Mouse (Mus musculus): ENCODE data around the gene Cadm2. TPM values are rescaled to one million over a fixed set of nuclear protein-coding genes. Genes with fewer than 3 reads are reported as not detected.

Gene Cadm2
- total RNA-seq, 2 experiments from 2014 or later = 0.39 to 0.60 TPM

- DNase-seq (ENCODE audit: low spot score in 2 of 2) = peak in 1 of 2 experiments; percentile 23
Measured at GRCm38 (mm10) chr16:66768684-66769389, 851.9 kb downstream of the Cadm2 start.

DNA sequence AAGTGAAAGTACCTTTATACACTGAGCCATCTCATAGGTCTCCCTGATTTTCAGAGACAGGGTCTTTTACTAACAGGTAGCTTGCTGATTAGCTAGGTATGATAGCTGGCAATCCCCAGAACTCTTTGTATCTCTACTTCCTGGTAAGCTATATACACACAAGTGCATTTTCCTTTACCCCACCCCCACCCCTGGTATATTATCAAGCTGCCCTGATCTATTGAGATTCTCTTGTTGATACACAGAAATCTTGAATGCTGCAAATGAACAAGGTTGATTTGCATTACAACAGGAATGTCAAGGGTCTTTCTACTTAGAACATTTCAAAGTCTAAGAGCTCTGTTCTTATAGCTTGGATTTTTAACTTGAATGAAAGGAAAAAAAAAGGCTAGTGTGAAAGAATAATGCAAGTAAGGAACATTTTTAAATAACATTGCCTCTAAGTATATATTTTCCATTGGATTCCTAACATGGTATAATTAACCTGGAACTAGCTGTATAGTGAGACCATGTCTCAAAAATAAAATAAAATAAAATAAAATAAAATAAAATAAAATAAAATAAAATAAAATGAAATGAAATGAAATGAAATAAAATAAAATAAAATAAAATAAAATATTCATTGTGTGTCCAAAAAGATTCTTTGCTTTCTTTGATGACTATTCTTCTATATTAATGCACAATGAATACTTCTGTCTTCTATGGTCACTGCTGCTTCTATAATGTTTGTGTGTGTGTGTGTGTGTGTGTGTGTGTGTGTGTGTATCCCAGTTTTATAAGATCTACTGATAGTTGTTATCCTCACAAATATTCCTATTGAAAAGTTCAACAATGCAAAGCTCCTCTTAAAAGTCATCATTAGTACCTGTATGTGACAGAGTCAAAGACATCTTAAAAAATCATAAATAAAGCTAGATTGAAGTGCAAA lies 858.9 kb downstream of the Cadm2 start:
- no peak for DNase-seq (ENCODE audit: low spot score in 2 of 2)

GRCm38 (mm10) chr16:66748533-66748932 lies 872.2 kb downstream of the Cadm2 start:
- DNase-seq (ENCODE audit: low spot score in 2 of 2) = no peak

- DNase-seq (ENCODE audit: low spot score in 2 of 2) = no peak
Measured at GRCm38 (mm10) chr16:66731212-66731611, 889.5 kb downstream of the Cadm2 start.

GRCm38 (mm10) chr16:66706476-66706875 lies 914.2 kb downstream of the Cadm2 start:
- DNase-seq (ENCODE audit: low spot score in 2 of 2) = no peak

GRCm38 (mm10) chr16:66694783-66695182 lies 925.9 kb downstream of the Cadm2 start:
- no peak for DNase-seq (ENCODE audit: low spot score in 2 of 2)

GRCm38 (mm10) chr16:66677241-66677640 lies 943.5 kb downstream of the Cadm2 start:
- no peak for DNase-seq (ENCODE audit: low spot score in 2 of 2)

DNA sequence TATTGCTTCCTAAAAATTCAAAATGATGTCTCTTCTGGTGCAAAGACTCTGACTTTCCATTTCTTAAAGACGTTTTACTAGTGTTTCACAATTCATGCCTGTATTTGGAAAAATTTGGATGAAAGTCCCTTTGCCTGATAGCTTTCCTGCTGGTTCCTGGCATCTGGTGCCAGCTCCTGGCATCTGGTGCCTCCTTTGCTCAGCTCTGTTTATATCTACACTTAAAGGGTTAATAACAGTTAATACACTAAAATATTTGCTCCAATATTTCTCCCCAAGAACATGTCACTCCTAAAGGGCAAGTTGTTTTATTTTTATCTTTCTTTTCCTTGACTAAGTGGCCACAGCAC lies 969.7 kb downstream of the Cadm2 start:
- no peak for DNase-seq (ENCODE audit: low spot score in 2 of 2)

GRCm38 (mm10) chr16:66650348-66651012 lies 970.2 kb downstream of the Cadm2 start:
- DNase-seq (ENCODE audit: low spot score in 2 of 2) = no peak

DNA sequence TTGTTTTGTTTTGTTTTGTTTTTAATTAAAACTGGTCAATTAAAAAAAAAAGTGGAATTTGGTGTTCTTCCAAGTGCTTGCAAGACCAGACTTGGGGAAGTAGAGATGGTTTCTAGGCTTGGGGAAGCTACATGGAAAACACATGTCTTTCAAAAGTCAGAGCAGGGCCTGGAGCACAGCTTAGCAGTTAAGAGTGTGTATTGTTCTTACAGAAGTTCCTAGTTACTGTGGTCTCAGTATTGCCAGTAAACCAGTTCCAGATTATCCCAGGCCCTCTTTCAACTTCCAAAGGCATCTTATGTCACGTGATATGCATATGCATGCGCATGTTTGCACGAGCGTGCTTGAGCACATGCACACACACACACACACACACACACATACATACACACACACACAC lies 972.9 kb downstream of the Cadm2 start:
- no peak for DNase-seq (ENCODE audit: low spot score in 2 of 2)

- peak in 1 of 2 experiments; percentile 7 for DNase-seq (ENCODE audit: low spot score in 2 of 2)
Measured at GRCm38 (mm10) chr16:66643606-66644005, 977.1 kb downstream of the Cadm2 start.

DNA sequence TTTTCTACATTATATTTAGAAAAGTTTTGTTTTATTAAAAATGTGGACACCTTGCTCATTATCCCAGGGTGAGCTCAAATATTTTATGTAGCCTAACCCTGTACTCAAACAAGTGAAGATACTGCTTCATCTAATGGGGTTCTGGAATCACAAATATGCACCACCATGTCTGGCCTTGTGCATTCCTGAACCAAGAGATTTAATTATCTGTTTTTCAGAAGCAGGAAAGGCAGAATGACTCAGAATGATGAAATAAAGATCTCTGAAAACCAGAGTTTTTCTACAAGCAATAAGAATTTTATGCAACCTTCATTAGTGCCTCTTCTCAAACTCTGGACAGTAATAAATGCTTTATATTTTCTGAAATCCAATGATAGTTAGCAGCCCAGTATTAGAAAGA lies 993.2 kb downstream of the Cadm2 start:
- no peak for DNase-seq (ENCODE audit: low spot score in 2 of 2)

DNA sequence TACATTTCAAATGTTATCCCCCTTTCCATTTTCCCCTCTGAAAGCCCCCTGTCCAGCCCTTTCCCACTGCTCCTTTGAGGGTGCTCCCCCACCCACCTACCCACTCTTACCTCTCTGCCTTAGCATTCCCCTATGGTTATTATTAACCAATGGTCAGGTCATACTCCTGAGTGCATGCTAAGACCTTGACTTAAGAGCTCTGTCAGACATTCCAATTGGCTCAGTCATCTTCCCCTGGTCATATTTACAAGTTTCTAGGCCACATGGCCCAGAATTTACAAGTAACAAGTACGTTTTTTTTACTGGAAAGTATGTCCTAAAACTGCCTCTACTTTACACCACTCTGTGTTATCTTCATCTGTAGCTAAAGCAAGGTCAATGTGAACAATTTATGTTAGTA lies 998.3 kb downstream of the Cadm2 start:
- no peak for DNase-seq (ENCODE audit: low spot score in 2 of 2)

DNA sequence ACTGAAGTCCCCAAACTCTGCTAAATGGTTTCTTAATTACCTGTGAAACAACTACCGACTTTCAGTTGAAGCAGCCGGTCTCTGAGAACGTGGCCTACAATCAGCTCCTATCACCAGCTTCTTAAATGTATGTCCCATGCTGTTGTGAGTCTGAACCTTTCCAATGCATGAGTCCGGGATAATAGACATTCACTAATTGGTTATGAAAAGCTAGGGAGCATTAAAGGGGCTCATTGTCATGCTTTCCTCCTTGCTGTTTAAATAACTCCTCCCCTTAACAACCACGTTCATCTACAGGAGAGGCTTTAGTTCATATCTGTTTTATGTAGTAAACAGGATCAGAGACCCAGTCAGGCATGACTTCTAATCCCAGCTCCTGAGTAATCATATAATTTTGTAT lies 1008.1 kb downstream of the Cadm2 start:
- DNase-seq (ENCODE audit: low spot score in 2 of 2) = no peak
